35 mouse cellular contexts compared by ENCODE assay signal in the genomic region with DNA sequence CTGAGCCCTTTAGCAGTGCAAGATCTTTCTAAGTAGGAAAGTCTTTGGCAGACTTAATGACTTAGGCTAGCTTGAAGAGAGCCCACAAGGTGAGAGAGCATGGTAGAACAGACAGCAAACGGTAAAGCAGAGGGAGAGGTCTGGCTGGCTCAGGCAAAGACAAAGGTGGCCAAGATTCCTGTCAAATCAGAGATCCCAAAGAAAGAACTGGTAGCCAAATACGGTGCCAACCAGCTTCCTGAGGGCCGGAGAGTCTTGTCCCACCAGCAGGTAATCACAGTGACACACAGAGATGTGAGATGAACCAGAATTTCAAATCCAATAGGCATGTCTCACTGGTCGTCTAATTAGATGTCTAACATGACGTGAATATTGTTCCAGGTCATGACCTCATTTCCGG.
"Had no signal": no experiment of that assay in that cellular context is flagged by ENCODE, and none has a peak within 500 bp of the region (broad histone marks: within the 10 kb centered on the region; RNA-seq: fewer than 3 reads in every experiment).

No protein-coding gene starts in this region.

- H3K4me2 ChIP-seq: heart, embryonic 11.5 days; heart, embryonic 12.5 days; heart, embryonic 13.5 days; heart, embryonic 15.5 days; hindbrain, embryonic 12.5 days; hindbrain, embryonic 13.5 days; hindbrain, embryonic 14.5 days; hindbrain, embryonic 15.5 days; intestine, embryonic 15.5 days; kidney, embryonic 15.5 days had no signal

- H3K4me3 ChIP-seq: heart, embryonic 12.5 days; heart, embryonic 13.5 days; heart, embryonic 15.5 days; hindbrain, embryonic 10.5 days; hindbrain, embryonic 12.5 days; hindbrain, embryonic 13.5 days; hindbrain, embryonic 15.5 days; intestine, embryonic 15.5 days; kidney, embryonic 15.5 days; layer of hippocampus, adult 2 months; left cerebral cortex, adult 2 months had no signal

- H3K9ac ChIP-seq: heart, embryonic 12.5 days; heart, embryonic 13.5 days; heart, embryonic 15.5 days; hindbrain, embryonic 12.5 days; hindbrain, embryonic 13.5 days; hindbrain, embryonic 14.5 days; hindbrain, embryonic 15.5 days; intestine, embryonic 15.5 days; kidney, embryonic 15.5 days had no signal

- DNase-seq: heart, postnatal 10 days; heart, postnatal 14 days; heart, postnatal 36 days; heart, postnatal 4 days; kidney, adult 11 months; kidney, adult 18-20 months; kidney, adult 2 months; kidney, adult 8-10 months; kidney, adult 9 months; kidney, postnatal 10 days; kidney, postnatal 14 days; kidney, postnatal 25 days; kidney, postnatal 36 days; kidney, postnatal 4 days; layer of hippocampus, adult 9-11 months; layer of hippocampus, postnatal 36 days had no signal

- H3K4me1 ChIP-seq: heart, embryonic 12.5 days; heart, embryonic 13.5 days; heart, embryonic 15.5 days; hindbrain, embryonic 12.5 days; hindbrain, embryonic 13.5 days; hindbrain, embryonic 15.5 days; intestine, embryonic 15.5 days; kidney, embryonic 15.5 days had no signal

- H3K9me3 ChIP-seq: heart, embryonic 12.5 days; heart, embryonic 15.5 days; hindbrain, embryonic 10.5 days; hindbrain, embryonic 12.5 days; hindbrain, embryonic 13.5 days; hindbrain, embryonic 15.5 days; intestine, embryonic 15.5 days; kidney, embryonic 15.5 days had no signal

- H3K27me3 ChIP-seq: heart, embryonic 12.5 days; heart, embryonic 13.5 days; heart, embryonic 15.5 days; hindbrain, embryonic 12.5 days; hindbrain, embryonic 13.5 days; hindbrain, embryonic 15.5 days; intestine, embryonic 15.5 days; kidney, embryonic 15.5 days had no signal

- H3K27ac ChIP-seq: heart, embryonic 13.5 days; heart, embryonic 15.5 days; hindbrain, embryonic 10.5 days; hindbrain, embryonic 12.5 days; hindbrain, embryonic 13.5 days; hindbrain, embryonic 14.5 days; hindbrain, embryonic 15.5 days; hindbrain, postnatal 0 days; intestine, embryonic 15.5 days; kidney, embryonic 15.5 days; kidney, postnatal 0 days; layer of hippocampus, adult 2 months; left cerebral cortex, adult 2 months had no signal

- ATAC-seq: hindbrain, embryonic 16.5 days; hindbrain, postnatal 0 days; inflammation-experienced regulatory T-cells, adult 6 months; intestine, embryonic 15.5 days; intestine, embryonic 16.5 days; intestine, postnatal 0 days had no signal

- H3K36me3 ChIP-seq: heart, embryonic 15.5 days; hindbrain, embryonic 10.5 days; hindbrain, embryonic 12.5 days; hindbrain, embryonic 13.5 days; hindbrain, embryonic 15.5 days; intestine, embryonic 15.5 days; kidney, embryonic 15.5 days had no signal
